Comparison of ENCODE assay signal across 16 mouse cellular contexts in genomic region chr14:79754601-79755222, GRCm38 (mm10). TPM values are rescaled to one million over a fixed set of nuclear protein-coding genes. Genes with fewer than 3 reads are reported as not detected.
A peak's percentile ranks its signal among the peaks of the same experiment; 100 is the strongest.
DNase-seq lines count a peak whose midpoint lies in the region; ATAC-seq and TF ChIP-seq lines count a peak whose summit lies in the region.
"Had no signal": no experiment of that assay in that cellular context is flagged by ENCODE, and none has a peak within 500 bp of the region (broad histone marks: within the 10 kb centered on the region; RNA-seq: fewer than 3 reads in every experiment).

No protein-coding gene starts in this region.

- intact Hi-C loops in heart, postnatal 25 days (cut with DNase I) = no loop called here

- H3K27me3 ChIP-seq in hindbrain, embryonic 11.5 days (ENCODE audit: control insufficient read depth, insufficient read depth, low read length) = peaks cover 2% of the 10 kb centered on the region; the same call in 1 of the 2 replicates
- no peaks in the 10 kb centered on the region for H3K27me3 ChIP-seq in midbrain, embryonic 15.5 days (replicated peaks)
- H3K27me3 ChIP-seq: liver, embryonic 15.5 days had no signal

- TF ChIP-seq CTCF in brain, embryonic 14.5 days (IDR thresholded peaks at IDR 0.05; ENCODE audit: borderline replicate concordance, extremely low read depth, insufficient read depth, insufficient read length) = no peak

- no peak for TF ChIP-seq POLR2A in brain, embryonic 14.5 days (IDR thresholded peaks at IDR 0.05; ENCODE audit: borderline replicate concordance, extremely low read depth, insufficient read depth, insufficient read length, poor library complexity, severe bottlenecking)

- H3K27ac ChIP-seq in hindbrain, embryonic 11.5 days (ENCODE audit: low read depth, low read length) = peak overlapping the region; percentile 12; the same call in 1 of the 2 replicates
- peak overlapping the region; percentile 63 for H3K27ac ChIP-seq in midbrain, embryonic 15.5 days
- H3K27ac ChIP-seq: kidney, postnatal 0 days; left cerebral cortex, adult 2 months; liver, embryonic 15.5 days had no signal

- no peaks in the 10 kb centered on the region for H3K9me3 ChIP-seq in hindbrain, embryonic 11.5 days (ENCODE audit: control insufficient read depth, low read length)
- H3K9me3 ChIP-seq in midbrain, embryonic 15.5 days = no peaks in the 10 kb centered on the region
- H3K9me3 ChIP-seq: liver, embryonic 15.5 days had no signal

- no peaks in the 10 kb centered on the region for H3K4me1 ChIP-seq in hindbrain, embryonic 11.5 days (replicated peaks; ENCODE audit: control insufficient read depth, insufficient read depth, low read length)
- peaks cover 17% of the 10 kb centered on the region for H3K4me1 ChIP-seq in midbrain, embryonic 15.5 days
- H3K4me1 ChIP-seq: liver, embryonic 15.5 days had no signal

- peak; percentile 72 for DNase-seq in Muller cell, postnatal 12 days (ENCODE audit: inconsistent ontology term)
- peak; percentile 51 for DNase-seq in brain, embryonic 14.5 days (ENCODE audit: low read depth)
- DNase-seq in hindbrain, embryonic 11.5 days (ENCODE audit: low spot score) = peak; percentile 24
- no peak for DNase-seq in heart, postnatal 25 days (ENCODE audit: low spot score)
- DNase-seq in layer of hippocampus, postnatal 36 days = no peak
- no peak for DNase-seq in layer of hippocampus, postnatal 14 days (ENCODE audit: low spot score in 2 of 2)
- DNase-seq in kidney, adult 11 months = no peak
- DNase-seq: heart, postnatal 36 days; thymus, adult 18-20 months had no signal

- ATAC-seq in hindbrain, embryonic 11.5 days (ENCODE audit: low FRiP score) = peak; percentile 60; the same call in 1 of the 2 replicates
- peak; percentile 74 for ATAC-seq in midbrain, embryonic 15.5 days (replicated peaks)
- ATAC-seq: CD4-positive, CD25-positive, alpha-beta regulatory T cell, adult 4 months had no signal

- H3K4me3 ChIP-seq in hindbrain, embryonic 11.5 days (ENCODE audit: low read depth, low read length) = no peak overlapping the region
- no peak overlapping the region for H3K4me3 ChIP-seq in midbrain, embryonic 15.5 days
- H3K4me3 ChIP-seq: left cerebral cortex, adult 2 months; liver, embryonic 15.5 days had no signal

- H3K4me2 ChIP-seq in hindbrain, embryonic 11.5 days (replicated peaks; ENCODE audit: low read depth, low read length) = no peak overlapping the region
- H3K4me2 ChIP-seq in midbrain, embryonic 15.5 days = no peak overlapping the region
- H3K4me2 ChIP-seq: liver, embryonic 15.5 days had no signal

- H3K36me3 ChIP-seq in hindbrain, embryonic 11.5 days (ENCODE audit: control insufficient read depth, insufficient read depth, low read length) = no peaks in the 10 kb centered on the region
- H3K36me3 ChIP-seq in midbrain, embryonic 15.5 days (replicated peaks) = no peaks in the 10 kb centered on the region
- H3K36me3 ChIP-seq: liver, embryonic 15.5 days had no signal

- WGBS in hindbrain, embryonic 11.5 days = 61% methylated on average over 13 of the region's 13 CpGs
- 37% methylated on average over 13 of the region's 13 CpGs for WGBS in midbrain, embryonic 15.5 days

- 0 out of 2 replicates have a peak overlapping the region, but pooled peaks have one; percentile 28 for H3K9ac ChIP-seq in hindbrain, embryonic 11.5 days (ENCODE audit: low read depth, low read length)
- H3K9ac ChIP-seq in midbrain, embryonic 15.5 days = no peak overlapping the region
- H3K9ac ChIP-seq: liver, embryonic 15.5 days had no signal

RNA-seq across cellular contexts. Expression of gene Pcdh8, which starts 16.4 kb away (rescaled TPM):
- polyA plus RNA-seq in brain, embryonic 14.5 days (2012; rRNA removed) = 64.5 and 68.9 TPM in 2 replicates
- 14.5 and 15.4 TPM in 2 replicates for polyA plus RNA-seq in hindbrain, embryonic 11.5 days (2014; fragmentation: Nextera tagmentation; extraction: Ambion mirVana)
- polyA plus RNA-seq in midbrain, embryonic 15.5 days (2015; fragmentation: Nextera tagmentation; extraction: Ambion mirVana) = 72.8 and 73.2 TPM in 2 replicates
- total RNA-seq in heart, postnatal 25 days (2021) = not detected
- total RNA-seq in layer of hippocampus, postnatal 36 days (2021) = 10 to 100 TPM; 65.7 to 84.7 TPM
- 10 to 100 TPM; 64.4 to 77.0 TPM for total RNA-seq in layer of hippocampus, postnatal 14 days (2021)
- total RNA-seq: granulocyte monocyte progenitor cell, adult 5-6 weeks; megakaryocyte progenitor cell, adult 5-6 weeks had no signal
- polyA plus RNA-seq: CD4-positive, CD25-positive, alpha-beta regulatory T cell, adult 4 months had no signal

Comparison
In these comparisons a context has a peak if more than half of its experiments do, and no peak if none do; other contexts are left out.
1. DNase-seq: peak in Muller cell, postnatal 12 days (single experiment), brain, embryonic 14.5 days (single experiment) and hindbrain, embryonic 11.5 days (single experiment); none in heart, postnatal 25 days (single experiment), layer of hippocampus, postnatal 36 days (0 of 2), layer of hippocampus, postnatal 14 days (0 of 2) and kidney, adult 11 months (single experiment).
2. RNA of gene Pcdh8, which starts 16.4 kb away (total RNA-seq): 65.7 to 84.7 TPM in layer of hippocampus, postnatal 36 days and 64.4 to 77.0 TPM in layer of hippocampus, postnatal 14 days; not detected in heart, postnatal 25 days; every median in the first group is over 10 times any median in the second.